Mouse (Mus musculus) neural tube, embryonic 12.5 days (tissue): Measurements from ENCODE around the gene Zfp91. TPM values are rescaled to one million over a fixed set of nuclear protein-coding genes. Genes with fewer than 3 reads are reported as not detected.

Source experiments
- ATAC-seq: fragments of 200-750 bp; cut with Nextera tagmentation; 2 replicates; pipeline ENCODE4 v1.8.0; 2017; ENCODE audit warnings: low read depth, mild to moderate bottlenecking, moderate TSS enrichment, moderate library complexity; ENCODE audit not compliant: low FRiP score
- H3K27ac ChIP-seq: fragments of 300-500 bp; sonication (generic); 2 replicates; pipeline ENCODE4 v1.5.1; 2016
- H3K27me3 ChIP-seq: fragments of 300-500 bp; sonication (generic); replicated peaks from 2 replicates; pipeline ENCODE4 v1.6.1; 2016; ENCODE audit warnings: mild to moderate bottlenecking
- H3K36me3 ChIP-seq: fragments of 300-500 bp; sonication (generic); 2 replicates; pipeline ENCODE4 v1.6.1; 2016; ENCODE audit warnings: mild to moderate bottlenecking
- H3K4me1 ChIP-seq: fragments of 300-500 bp; sonication (generic); 2 replicates; pipeline ENCODE4 v1.6.1; 2016
- H3K4me2 ChIP-seq: fragments of 300-500 bp; sonication (generic); replicated peaks from 2 replicates; pipeline ENCODE4 v1.6.1; 2016; ENCODE audit warnings: mild to moderate bottlenecking
- H3K4me3 ChIP-seq: fragments of 300-500 bp; sonication (generic); 2 replicates; pipeline ENCODE4 v1.5.1; 2016
- H3K9ac ChIP-seq: fragments of 300-500 bp; sonication (generic); 2 replicates; pipeline ENCODE4 v1.6.1; 2016; ENCODE audit warnings: mild to moderate bottlenecking
- H3K9me3 ChIP-seq: fragments of 300-500 bp; sonication (generic); 2 replicates; pipeline ENCODE4 v1.6.1; 2016; ENCODE audit warnings: mild to moderate bottlenecking
- WGBS: fragments of 180-500 bp; shearing (Covaris S2); methylation state at CpG from one replicate; pipeline ENCODE4 v1.1.7; 2016; 5-methylcytosine and 5-hydroxymethylcytosine counted together
- polyA plus RNA-seq: library from polyadenylated mRNA; unstranded; fragments of >200 nt; fragmentation: Nextera tagmentation; extraction: Ambion mirVana; gene quantifications from 2 replicates; pipeline ENCODE4 v1.2.1, GENCODE M21; 2016

Zfp91 gene
- 19.3 and 19.9 TPM in 2 replicates for polyA plus RNA-seq

GRCm38 (mm10) chr19:12795511-12796327 lies at the start of gene Zfp91, which contains the start of gene Lpxn:
TSS of gene Zfp91 (minus strand) at chr19:12796126.
TSS of gene Lpxn (plus strand) at chr19:12796193.
- Histone ChIP-seq H3K36me3 (no peaks in the 10 kb centered on the region), H3K4me2 (peak within 1 kb of the TSS; percentile 62), H3K27ac (peak within 1 kb of the TSS; percentile 98), H3K4me3 (peak within 1 kb of the TSS; percentile 92), H3K9ac (peak within 1 kb of the TSS; percentile 98), H3K4me1 (peaks cover 9% of the 10 kb centered on the region), H3K9me3 (no peaks in the 10 kb centered on the region), H3K27me3 (no peaks in the 10 kb centered on the region)
- under 1% methylated on average over 60 of the region's 76 CpGs for WGBS
- ATAC-seq, result peak; percentile 96

DNA sequence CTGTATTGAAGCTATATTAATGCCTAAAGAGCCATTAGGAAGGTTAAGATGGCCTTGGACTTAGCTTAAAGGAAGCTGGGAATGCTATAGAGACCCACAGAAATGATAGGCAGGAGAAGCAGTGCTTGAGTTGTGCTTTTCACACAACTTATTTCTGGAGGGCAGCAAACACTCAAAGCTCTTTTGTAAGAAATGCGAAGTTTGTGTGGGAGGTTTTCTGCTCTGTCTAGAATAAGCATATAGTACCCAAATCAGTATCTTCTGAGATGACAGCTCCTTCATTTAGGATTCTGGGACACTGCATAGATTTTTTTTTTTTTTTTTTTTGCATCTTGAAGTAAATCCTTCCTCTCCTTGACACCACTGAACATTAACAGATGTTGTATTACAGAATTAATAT lies 42.6 kb upstream of the Zfp91 start:
- no peak for ATAC-seq
- 95% methylated on average over 1 of the region's 1 CpGs for WGBS
- no peaks in the 10 kb centered on the region for H3K4me1 ChIP-seq

DNA sequence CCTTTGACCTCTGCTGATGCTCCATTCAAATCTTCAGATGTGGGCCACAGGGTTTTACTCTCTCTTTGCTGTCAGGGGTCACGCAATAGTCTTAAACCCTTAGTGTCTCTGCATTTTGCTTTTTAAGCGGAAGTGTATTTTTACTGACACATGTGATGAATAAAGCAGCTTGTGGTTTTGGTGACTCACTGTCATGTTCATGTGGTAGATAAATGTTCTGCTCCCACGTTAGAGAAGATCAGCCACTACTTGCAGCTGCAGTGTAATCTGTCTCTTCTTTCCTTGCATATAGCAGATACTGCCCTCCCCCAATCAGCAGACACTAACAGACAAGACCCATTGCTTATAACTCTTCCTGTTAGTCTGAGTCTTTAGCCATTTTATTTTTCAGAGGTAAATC lies 37.7 kb upstream of the Zfp91 start:
- H3K4me2 ChIP-seq, result no peak overlapping the region
- H3K36me3 ChIP-seq, result no peaks in the 10 kb centered on the region
- H3K27me3 ChIP-seq, result no peaks in the 10 kb centered on the region
- no peak overlapping the region for H3K9ac ChIP-seq
- no peak overlapping the region for H3K4me3 ChIP-seq
- H3K4me1 ChIP-seq, result no peaks in the 10 kb centered on the region
- no peaks in the 10 kb centered on the region for H3K9me3 ChIP-seq
- H3K27ac ChIP-seq, result no peak overlapping the region
- ATAC-seq, result no peak
- WGBS, result 85% methylated on average over 3 of the region's 3 CpGs

More for the DNA sequence above, 42.6 kb upstream of the Zfp91 start:
- Histone ChIP-seq H3K36me3 (no peaks in the 10 kb centered on the region), H3K27ac (no peak overlapping the region), H3K27me3 (no peaks in the 10 kb centered on the region), H3K9ac (no peak overlapping the region), H3K4me3 (no peak overlapping the region), H3K9me3 (no peaks in the 10 kb centered on the region), H3K4me2 (no peak overlapping the region)

DNA sequence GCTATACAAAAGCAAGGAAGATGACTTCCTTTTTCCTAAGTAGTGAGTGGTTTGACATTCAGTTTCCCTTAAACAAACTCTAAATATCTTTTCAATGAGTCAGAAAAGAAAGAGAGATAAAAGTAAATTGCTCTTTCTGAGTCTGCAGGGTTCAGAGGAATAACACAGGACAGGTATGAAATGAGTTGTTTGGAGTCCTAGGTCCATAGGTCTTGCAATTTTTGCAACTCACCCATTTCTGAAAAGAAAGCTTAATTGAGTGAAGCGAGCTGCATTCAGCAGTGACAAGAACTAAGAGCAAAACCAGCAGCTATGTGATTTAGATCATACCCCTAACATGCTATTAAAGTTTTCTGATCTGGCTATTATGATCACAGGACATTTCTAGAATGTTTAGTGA lies 35.6 kb upstream of the Zfp91 start:
- Histone ChIP-seq H3K9ac (no peak overlapping the region), H3K27me3 (no peaks in the 10 kb centered on the region), H3K27ac (no peak overlapping the region), H3K4me1 (no peaks in the 10 kb centered on the region), H3K36me3 (no peaks in the 10 kb centered on the region), H3K9me3 (no peaks in the 10 kb centered on the region), H3K4me3 (no peak overlapping the region), H3K4me2 (no peak overlapping the region)
- WGBS, result 76% methylated on average over 1 of the region's 1 CpGs
- ATAC-seq, result no peak

DNA sequence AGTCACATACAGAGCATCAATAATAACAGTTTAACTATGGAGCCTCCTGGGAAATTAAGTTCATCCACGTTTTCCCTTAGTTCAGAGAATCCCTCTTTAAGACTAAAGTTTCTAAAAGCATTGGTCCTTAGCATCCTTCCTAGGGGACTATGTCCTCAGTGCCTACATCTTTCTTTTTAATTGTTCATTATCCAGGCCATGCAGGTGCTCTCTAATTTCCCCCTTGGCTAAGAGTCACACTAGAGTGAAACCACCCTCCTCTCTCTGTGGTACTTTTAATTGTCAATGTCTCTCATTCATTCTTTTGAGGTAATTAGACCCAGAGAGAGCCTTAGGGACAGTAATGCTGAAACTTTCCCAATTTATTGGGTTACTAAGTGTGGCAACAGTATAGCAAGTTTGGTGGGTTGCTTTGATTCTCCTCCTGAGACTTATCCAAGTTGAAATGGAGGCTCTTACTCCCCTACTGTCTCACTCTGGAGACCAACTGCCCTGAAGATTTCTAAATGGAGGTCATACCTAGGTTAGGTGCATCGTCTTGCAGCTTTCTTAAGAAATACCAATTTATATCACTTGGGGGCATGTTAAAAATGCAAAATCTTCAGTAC lies 35.0 kb upstream of the Zfp91 start:
- no peak overlapping the region for H3K9ac ChIP-seq
- WGBS, result 75% methylated on average over 2 of the region's 2 CpGs
- no peaks in the 10 kb centered on the region for H3K4me1 ChIP-seq
- H3K27ac ChIP-seq, result no peak overlapping the region
- H3K4me2 ChIP-seq, result no peak overlapping the region
- no peak overlapping the region for H3K4me3 ChIP-seq
- no peaks in the 10 kb centered on the region for H3K27me3 ChIP-seq
- H3K36me3 ChIP-seq, result no peaks in the 10 kb centered on the region
- H3K9me3 ChIP-seq, result no peaks in the 10 kb centered on the region
- ATAC-seq, result no peak

- Histone ChIP-seq H3K36me3 (no peaks in the 10 kb centered on the region), H3K27me3 (no peaks in the 10 kb centered on the region), H3K9me3 (no peaks in the 10 kb centered on the region), H3K9ac (no peak overlapping the region), H3K4me3 (no peak overlapping the region), H3K4me2 (no peak overlapping the region), H3K27ac (no peak overlapping the region), H3K4me1 (no peaks in the 10 kb centered on the region)
- ATAC-seq, result no peak
- 76% methylated on average over 4 of the region's 4 CpGs for WGBS
These were observed 28.6 kb upstream of the Zfp91 start for GRCm38 (mm10) chr19:12824549-12824948.

DNA sequence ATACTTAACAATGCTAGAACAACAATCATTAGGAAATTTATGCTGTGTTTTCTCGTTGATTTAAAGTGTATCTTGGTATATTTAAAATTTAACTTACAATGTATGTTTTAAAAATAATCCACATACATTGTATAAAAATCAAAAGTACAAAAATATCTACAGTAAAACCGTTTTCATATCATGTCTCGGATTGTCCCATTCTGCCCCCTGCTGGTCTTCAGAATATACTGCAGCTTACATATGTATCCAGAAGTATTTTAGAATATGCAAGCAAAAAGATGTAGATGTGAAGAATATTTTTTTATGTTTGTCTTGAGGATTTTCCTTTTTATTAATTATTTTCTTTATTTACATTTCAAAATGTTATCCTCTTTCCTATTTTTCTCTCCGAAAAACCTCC lies 24.5 kb upstream of the Zfp91 start:
- H3K27me3 ChIP-seq, result no peaks in the 10 kb centered on the region

GRCm38 (mm10) chr19:12818507-12818906 lies 22.6 kb upstream of the Zfp91 start:
- Histone ChIP-seq H3K27me3 (no peaks in the 10 kb centered on the region), H3K4me2 (no peak overlapping the region), H3K27ac (no peak overlapping the region), H3K4me3 (no peak overlapping the region), H3K9ac (no peak overlapping the region), H3K9me3 (no peaks in the 10 kb centered on the region), H3K4me1 (no peaks in the 10 kb centered on the region), H3K36me3 (no peaks in the 10 kb centered on the region)
- no peak for ATAC-seq
- WGBS, result 88% methylated on average over 1 of the region's 1 CpGs

More for the DNA sequence above, 24.5 kb upstream of the Zfp91 start:
- WGBS, result 38% methylated on average over 4 of the region's 4 CpGs
- no peak overlapping the region for H3K9ac ChIP-seq
- H3K4me1 ChIP-seq, result no peaks in the 10 kb centered on the region
- no peak overlapping the region for H3K4me2 ChIP-seq
- H3K36me3 ChIP-seq, result no peaks in the 10 kb centered on the region
- no peak overlapping the region for H3K27ac ChIP-seq
- H3K4me3 ChIP-seq, result no peak overlapping the region
- ATAC-seq, result no peak
- no peaks in the 10 kb centered on the region for H3K9me3 ChIP-seq

DNA sequence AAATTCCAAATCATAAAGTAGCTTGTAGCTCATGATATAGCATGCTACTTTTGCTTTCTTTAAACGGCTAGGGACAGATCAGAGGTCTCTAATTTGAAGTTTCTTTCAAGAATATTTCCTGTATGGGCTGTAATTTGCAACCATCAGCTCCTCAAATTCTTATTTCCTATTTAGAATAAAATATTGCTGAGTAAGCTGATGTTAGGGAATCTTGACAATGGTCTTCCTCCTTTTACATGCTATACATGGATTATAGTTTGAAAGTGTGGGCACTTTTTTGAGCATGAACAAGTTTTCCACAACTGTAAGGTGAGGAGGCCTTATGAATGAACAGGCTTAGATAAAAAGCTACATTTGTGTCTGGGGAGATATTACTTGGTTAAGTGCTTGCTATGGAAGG lies 18.0 kb upstream of the Zfp91 start:
- H3K4me3 ChIP-seq, result no peak overlapping the region
- H3K9ac ChIP-seq, result no peak overlapping the region
- no peak overlapping the region for H3K27ac ChIP-seq
- ATAC-seq, result no peak
- H3K9me3 ChIP-seq, result no peaks in the 10 kb centered on the region
- no peaks in the 10 kb centered on the region for H3K4me1 ChIP-seq
- H3K4me2 ChIP-seq, result no peak overlapping the region
- H3K36me3 ChIP-seq, result no peaks in the 10 kb centered on the region
- H3K27me3 ChIP-seq, result no peaks in the 10 kb centered on the region
- WGBS, result 78% methylated on average over 1 of the region's 1 CpGs

- Histone ChIP-seq H3K9me3 (no peaks in the 10 kb centered on the region), H3K27me3 (no peaks in the 10 kb centered on the region), H3K9ac (no peak overlapping the region), H3K4me3 (no peak overlapping the region), H3K4me2 (no peak overlapping the region), H3K27ac (no peak overlapping the region), H3K4me1 (no peaks in the 10 kb centered on the region), H3K36me3 (no peaks in the 10 kb centered on the region)
- no peak for ATAC-seq
- WGBS, result 67% methylated on average over 1 of the region's 1 CpGs
These were observed 16.9 kb upstream of the Zfp91 start for GRCm38 (mm10) chr19:12812644-12813364.

DNA sequence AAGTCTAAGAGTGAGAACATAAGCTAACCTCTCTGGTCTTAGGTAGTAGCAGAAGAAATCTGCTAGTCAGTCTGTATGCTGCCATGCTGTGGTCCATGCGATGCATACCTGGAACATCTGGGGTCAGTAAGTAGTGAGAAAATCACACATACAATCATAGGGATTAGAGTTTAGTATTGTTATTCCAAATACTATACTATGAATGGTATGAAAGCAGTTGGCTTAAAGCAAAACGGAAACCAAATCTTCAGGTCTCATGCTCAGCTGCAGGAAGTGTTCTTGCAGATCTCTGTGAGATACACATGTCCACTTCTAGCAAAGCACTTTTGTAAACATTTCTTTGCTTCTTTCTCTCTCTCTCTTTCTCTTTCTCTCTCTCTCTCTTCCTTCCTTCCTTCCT lies 10.3 kb upstream of the Zfp91 start:
- Histone ChIP-seq H3K27ac (no peak overlapping the region), H3K36me3 (no peaks in the 10 kb centered on the region), H3K27me3 (no peaks in the 10 kb centered on the region), H3K4me3 (no peak overlapping the region), H3K9ac (no peak overlapping the region), H3K9me3 (no peaks in the 10 kb centered on the region), H3K4me2 (no peak overlapping the region), H3K4me1 (no peaks in the 10 kb centered on the region)
- no peak for ATAC-seq
- WGBS, result 83% methylated on average over 2 of the region's 2 CpGs

GRCm38 (mm10) chr19:12805730-12806129 lies 9.8 kb upstream of the Zfp91 start:
- ATAC-seq, result no peak
- Histone ChIP-seq H3K4me2 (no peak overlapping the region), H3K4me3 (no peak overlapping the region)

More at GRCm38 (mm10) chr19:12805730-12806129, 9.8 kb upstream of the Zfp91 start:
- Histone ChIP-seq H3K27ac (no peak overlapping the region), H3K9ac (no peak overlapping the region), H3K9me3 (no peaks in the 10 kb centered on the region), H3K27me3 (no peaks in the 10 kb centered on the region), H3K36me3 (no peaks in the 10 kb centered on the region), H3K4me1 (no peaks in the 10 kb centered on the region)
- WGBS, result 85% methylated on average over 3 of the region's 3 CpGs
